Mouse (Mus musculus) hindbrain, embryonic 10.5 days (tissue): Measurements from ENCODE around the gene Camk1. TPM values are rescaled to one million over a fixed set of nuclear protein-coding genes. Genes with fewer than 3 reads are reported as not detected.
A peak's percentile ranks its signal among the peaks of the same experiment; 100 is the strongest.

Experiments used
- DNase-seq: peaks from one replicate; pipeline ENCODE4 v3.0.0-alpha.2; 2017; ENCODE audit warnings: low spot score
- H3K27ac ChIP-seq: fragments of 300-500 bp; sonication (generic); 2 replicates; pipeline ENCODE4 v1.5.1; 2016; ENCODE audit warnings: mild to moderate bottlenecking, moderate library complexity
- H3K27me3 ChIP-seq: fragments of 300-500 bp; sonication (generic); 2 replicates; pipeline ENCODE4 v1.6.1; 2016; ENCODE audit warnings: mild to moderate bottlenecking; ENCODE audit not compliant: poor library complexity, insufficient read depth, severe bottlenecking
- H3K36me3 ChIP-seq: fragments of 300-500 bp; sonication (generic); 2 replicates; pipeline ENCODE4 v1.6.1; 2016; ENCODE audit warnings: mild to moderate bottlenecking, moderate library complexity
- H3K4me1 ChIP-seq: fragments of 300-500 bp; sonication (generic); replicated peaks from 2 replicates; pipeline ENCODE4 v1.6.1; 2016; ENCODE audit warnings: mild to moderate bottlenecking
- H3K4me3 ChIP-seq: fragments of 300-500 bp; sonication (generic); 2 replicates; pipeline ENCODE4 v1.5.1; 2016; ENCODE audit warnings: mild to moderate bottlenecking, moderate library complexity
- H3K9me3 ChIP-seq: fragments of 300-500 bp; sonication (generic); 2 replicates; pipeline ENCODE4 v1.6.1; 2016; ENCODE audit warnings: mild to moderate bottlenecking, moderate library complexity
- WGBS: fragments of 180-500 bp; shearing (Covaris S2); methylation state at CpG from one replicate; pipeline ENCODE4 v1.1.7; 2016; 5-methylcytosine and 5-hydroxymethylcytosine counted together
- polyA plus RNA-seq: library from polyadenylated mRNA; unstranded; fragments of >200 nt; fragmentation: Nextera tagmentation; extraction: Ambion mirVana; gene quantifications from 2 replicates; pipeline ENCODE4 v1.2.1, GENCODE M21; 2016

Camk1 gene
- polyA plus RNA-seq = 42.3 and 58.0 TPM in 2 replicates

- peaks cover 28% of the 10 kb centered on the region for H3K4me1 ChIP-seq
- 18% methylated on average over 32 of the region's 32 CpGs for WGBS
- peak within 1 kb of the TSS; percentile 64 for H3K4me3 ChIP-seq
- H3K36me3 ChIP-seq = peaks cover 14% of the 10 kb centered on the region
- no peaks in the 10 kb centered on the region for H3K9me3 ChIP-seq
- no peaks in the 10 kb centered on the region for H3K27me3 ChIP-seq
- peak; percentile 69 for DNase-seq
- H3K27ac ChIP-seq = peak within 1 kb of the TSS; percentile 90
Measured at GRCm38 (mm10) chr6:113343177-113344092, at the start of gene Camk1. Gene Camk1 (minus strand): TSS chr6:113343984.

- peaks cover 60% of the 10 kb centered on the region for H3K36me3 ChIP-seq
- WGBS = 2% methylated on average over 51 of the region's 51 CpGs
- no peaks in the 10 kb centered on the region for H3K9me3 ChIP-seq
- peak overlapping the region; percentile 66 for H3K4me3 ChIP-seq
- DNase-seq = peak; percentile 84
- peaks cover 21% of the 10 kb centered on the region for H3K4me1 ChIP-seq
- peak overlapping the region; percentile 92 for H3K27ac ChIP-seq
- 0 out of 2 replicates have a peak, but pooled peaks cover 7% of the 10 kb centered on the region for H3K27me3 ChIP-seq
Measured at GRCm38 (mm10) chr6:113392387-113393071, 48.7 kb upstream of the Camk1 start.

- no peaks in the 10 kb centered on the region for H3K9me3 ChIP-seq
- H3K4me1 ChIP-seq = peaks cover 21% of the 10 kb centered on the region
- H3K27me3 ChIP-seq = 0 out of 2 replicates have a peak, but pooled peaks cover 7% of the 10 kb centered on the region
- peaks cover 65% of the 10 kb centered on the region for H3K36me3 ChIP-seq
- WGBS = 29% methylated on average over 10 of the region's 10 CpGs
- peak overlapping the region; percentile 92 for H3K27ac ChIP-seq
- peak overlapping the region; percentile 66 for H3K4me3 ChIP-seq
- DNase-seq = no peak
Measured at GRCm38 (mm10) chr6:113392015-113392386, 48.2 kb upstream of the Camk1 start.

GRCm38 (mm10) chr6:113390715-113391114 is 46.9 kb upstream of the Camk1 start:
- WGBS = 81% methylated on average over 3 of the region's 3 CpGs
- Histone ChIP-seq H3K36me3 (peaks cover 74% of the 10 kb centered on the region), H3K9me3 (no peaks in the 10 kb centered on the region), H3K27ac (no peak overlapping the region), H3K27me3 (0 out of 2 replicates have a peak, but pooled peaks cover 7% of the 10 kb centered on the region), H3K4me1 (peaks cover 21% of the 10 kb centered on the region), H3K4me3 (no peak overlapping the region)
- no peak for DNase-seq

GRCm38 (mm10) chr6:113388960-113389359 is 45.2 kb upstream of the Camk1 start, which contains the start of gene Ttll3:
Gene Ttll3 (plus strand): TSS chr6:113389260.
- Histone ChIP-seq H3K27ac (no peak within 1 kb of the TSS), H3K9me3 (no peaks in the 10 kb centered on the region), H3K4me1 (peaks cover 21% of the 10 kb centered on the region), H3K27me3 (0 out of 2 replicates have a peak, but pooled peaks cover 7% of the 10 kb centered on the region), H3K4me3 (no peak within 1 kb of the TSS), H3K36me3 (peaks cover 76% of the 10 kb centered on the region)
- WGBS = 83% methylated on average over 8 of the region's 8 CpGs
- no peak for DNase-seq

GRCm38 (mm10) chr6:113386025-113386424 is 42.2 kb upstream of the Camk1 start:
- H3K27me3 ChIP-seq = no peaks in the 10 kb centered on the region
- no peak for DNase-seq
- H3K4me1 ChIP-seq = no peaks in the 10 kb centered on the region; the same call in 1 of the 2 replicates
- no peaks in the 10 kb centered on the region for H3K9me3 ChIP-seq
- 90% methylated on average over 3 of the region's 3 CpGs for WGBS
- no peak overlapping the region for H3K27ac ChIP-seq
- peaks cover 99% of the 10 kb centered on the region for H3K36me3 ChIP-seq
- no peak overlapping the region for H3K4me3 ChIP-seq

- 89% methylated on average over 11 of the region's 11 CpGs for WGBS
- Histone ChIP-seq H3K27ac (no peak overlapping the region), H3K4me3 (no peak overlapping the region), H3K4me1 (no peaks in the 10 kb centered on the region), H3K9me3 (no peaks in the 10 kb centered on the region), H3K36me3 (peaks cover 100% of the 10 kb centered on the region), H3K27me3 (no peaks in the 10 kb centered on the region)
- no peak for DNase-seq
Measured at GRCm38 (mm10) chr6:113385160-113385714, 41.5 kb upstream of the Camk1 start.

- H3K4me1 ChIP-seq = peaks cover 5% of the 10 kb centered on the region
- DNase-seq = no peak
- no peak overlapping the region for H3K4me3 ChIP-seq
- peaks cover 97% of the 10 kb centered on the region for H3K36me3 ChIP-seq
- 91% methylated on average over 8 of the region's 8 CpGs for WGBS
- no peak overlapping the region for H3K27ac ChIP-seq
- no peaks in the 10 kb centered on the region for H3K27me3 ChIP-seq
- H3K9me3 ChIP-seq = no peaks in the 10 kb centered on the region
Measured at GRCm38 (mm10) chr6:113384351-113384927, 40.7 kb upstream of the Camk1 start.

GRCm38 (mm10) chr6:113380480-113380879 is 36.7 kb upstream of the Camk1 start:
- Histone ChIP-seq H3K27ac (no peak overlapping the region), H3K27me3 (no peaks in the 10 kb centered on the region), H3K4me1 (peaks cover 27% of the 10 kb centered on the region), H3K9me3 (no peaks in the 10 kb centered on the region), H3K4me3 (no peak overlapping the region), H3K36me3 (peaks cover 62% of the 10 kb centered on the region)
- no peak for DNase-seq
- WGBS = 90% methylated on average over 11 of the region's 11 CpGs

- Histone ChIP-seq H3K9me3 (no peaks in the 10 kb centered on the region), H3K4me1 (peaks cover 27% of the 10 kb centered on the region), H3K27ac (no peak overlapping the region), H3K27me3 (no peaks in the 10 kb centered on the region), H3K36me3 (peaks cover 62% of the 10 kb centered on the region), H3K4me3 (peak overlapping the region; percentile 98)
- no peak for DNase-seq
- WGBS = 89% methylated on average over 6 of the region's 6 CpGs
Measured at GRCm38 (mm10) chr6:113379246-113379645, 35.5 kb upstream of the Camk1 start.

GRCm38 (mm10) chr6:113377496-113378385 is 34.0 kb upstream of the Camk1 start, which contains the start of the genes Tada3 and Arpc4:
Gene Tada3 (minus strand): TSS chr6:113377883.
Gene Arpc4 (plus strand): TSS chr6:113378115.
- Histone ChIP-seq H3K27ac (peak within 1 kb of the TSS; percentile 99), H3K27me3 (no peaks in the 10 kb centered on the region), H3K4me1 (peaks cover 27% of the 10 kb centered on the region), H3K4me3 (peak within 1 kb of the TSS; percentile 98), H3K9me3 (no peaks in the 10 kb centered on the region), H3K36me3 (peaks cover 62% of the 10 kb centered on the region)
- WGBS = under 1% methylated on average over 61 of the region's 61 CpGs
- DNase-seq = peak; percentile 93
